Mouse (Mus musculus) stomach, embryonic 16.5 days (tissue): ENCODE measurements around the gene Acot8. TPM values are rescaled to one million over a fixed set of nuclear protein-coding genes. Genes with fewer than 3 reads are reported as not detected.

Experiments
- ATAC-seq: fragments of 200-750 bp; cut with Nextera tagmentation; 2 replicates; pipeline ENCODE4 v1.8.0; 2017; ENCODE audit warnings: moderate number of reproducible peaks, moderate TSS enrichment; ENCODE audit not compliant: insufficient read depth, low FRiP score
- H3K27ac ChIP-seq: fragments of 300-500 bp; sonication (generic); 2 replicates; pipeline ENCODE4 v1.5.1; 2014; ENCODE audit warnings: low read length
- H3K27me3 ChIP-seq: fragments of 300-500 bp; sonication (generic); 2 replicates; pipeline ENCODE4 v1.6.1; 2014; ENCODE audit warnings: low read length, control low read depth, mixed read lengths; ENCODE audit not compliant: control insufficient read depth, insufficient read depth
- H3K36me3 ChIP-seq: fragments of 300-500 bp; sonication (generic); 2 replicates; pipeline ENCODE4 v1.6.1; 2014; ENCODE audit warnings: low read length; ENCODE audit not compliant: control insufficient read depth, insufficient read depth
- H3K4me1 ChIP-seq: fragments of 300-500 bp; sonication (generic); 2 replicates; pipeline ENCODE4 v1.6.1; 2014; ENCODE audit warnings: low read length, control low read depth, mixed read lengths; ENCODE audit not compliant: control insufficient read depth, insufficient read depth
- H3K4me2 ChIP-seq: fragments of 300-500 bp; sonication (generic); 2 replicates; pipeline ENCODE4 v1.6.1; 2014; ENCODE audit warnings: low read depth, low read length, mixed read lengths
- H3K4me3 ChIP-seq: fragments of 300-500 bp; sonication (generic); replicated peaks from 2 replicates; pipeline ENCODE4 v1.5.1; 2014; ENCODE audit warnings: mild to moderate bottlenecking, low read length
- H3K9ac ChIP-seq: fragments of 300-500 bp; sonication (generic); 2 replicates; pipeline ENCODE4 v1.6.1; 2014; ENCODE audit warnings: low read length
- H3K9me3 ChIP-seq: fragments of 300-500 bp; sonication (generic); replicated peaks from 2 replicates; pipeline ENCODE4 v1.6.1; 2016; ENCODE audit warnings: low read length, control low read depth; ENCODE audit not compliant: control insufficient read depth
- WGBS: fragments of 180-500 bp; shearing (Covaris S2); extraction: QIAGEN DNeasy Blood & Tissue Kit; methylation state at CpG from one replicate; pipeline ENCODE4 v1.1.7; 2014; 5-methylcytosine and 5-hydroxymethylcytosine counted together
- polyA plus RNA-seq: library from polyadenylated mRNA; unstranded; fragments of >200 nt; fragmentation: Nextera tagmentation; extraction: Ambion mirVana; gene quantifications from 2 replicates; pipeline ENCODE4 v1.2.1, GENCODE M21; 2015

Acot8 gene
- polyA plus RNA-seq: 23.8 and 23.9 TPM in 2 replicates

GRCm38 (mm10) chr2:164804533-164805331 lies at the start of gene Acot8, which contains the start of gene Zswim3:
TSS of gene Acot8 (minus strand) at chr2:164804882.
TSS of gene Zswim3 (plus strand) at chr2:164805098.
- peak within 1 kb of the TSS; percentile 94 for H3K9ac ChIP-seq
- peak within 1 kb of the TSS; percentile 96 for H3K4me3 ChIP-seq
- H3K4me1 ChIP-seq: peaks cover 16% of the 10 kb centered on the region
- peak within 1 kb of the TSS; percentile 76 for H3K4me2 ChIP-seq
- under 1% methylated on average over 47 of the region's 47 CpGs for WGBS
- peak within 1 kb of the TSS; percentile 91 for H3K27ac ChIP-seq
- H3K27me3 ChIP-seq: no peaks in the 10 kb centered on the region
- H3K36me3 ChIP-seq: 0 out of 2 replicates have a peak, but pooled peaks cover 4% of the 10 kb centered on the region
- ATAC-seq: peak; percentile 97
- no peaks in the 10 kb centered on the region for H3K9me3 ChIP-seq

GRCm38 (mm10) chr2:164850061-164850460 lies 45.4 kb upstream of the Acot8 start:
- no peak overlapping the region for H3K4me2 ChIP-seq
- no peak for ATAC-seq
- no peaks in the 10 kb centered on the region for H3K9me3 ChIP-seq
- no peaks in the 10 kb centered on the region for H3K27me3 ChIP-seq
- no peak overlapping the region for H3K9ac ChIP-seq
- H3K27ac ChIP-seq: no peak overlapping the region
- no peaks in the 10 kb centered on the region for H3K4me1 ChIP-seq
- peaks cover 7% of the 10 kb centered on the region; the same call in 1 of the 2 replicates for H3K36me3 ChIP-seq
- 74% methylated on average over 8 of the region's 8 CpGs for WGBS
- H3K4me3 ChIP-seq: no peak overlapping the region

GRCm38 (mm10) chr2:164845782-164846181 lies 41.1 kb upstream of the Acot8 start:
- H3K4me2 ChIP-seq: no peak overlapping the region
- ATAC-seq: no peak
- 0 out of 2 replicates have a peak, but pooled peaks cover 7% of the 10 kb centered on the region for H3K36me3 ChIP-seq
- H3K27ac ChIP-seq: no peak overlapping the region
- WGBS: 56% methylated on average over 3 of the region's 3 CpGs
- no peaks in the 10 kb centered on the region for H3K27me3 ChIP-seq
- H3K4me1 ChIP-seq: no peaks in the 10 kb centered on the region
- no peak overlapping the region for H3K4me3 ChIP-seq
- H3K9ac ChIP-seq: no peak overlapping the region
- H3K9me3 ChIP-seq: no peaks in the 10 kb centered on the region

- Histone ChIP-seq H3K27me3 (no peaks in the 10 kb centered on the region), H3K9ac (no peak overlapping the region), H3K4me1 (peaks cover 8% of the 10 kb centered on the region; the same call in 1 of the 2 replicates), H3K27ac (no peak overlapping the region), H3K9me3 (no peaks in the 10 kb centered on the region), H3K4me2 (0 out of 2 replicates have a peak overlapping the region, but pooled peaks have one; percentile 75), H3K36me3 (0 out of 2 replicates have a peak, but pooled peaks cover 5% of the 10 kb centered on the region), H3K4me3 (no peak overlapping the region; the same call in 1 of the 2 replicates)
- 93% methylated on average over 4 of the region's 4 CpGs for WGBS
- ATAC-seq: no peak
Observed at GRCm38 (mm10) chr2:164835164-164835563, 30.5 kb upstream of the Acot8 start.

GRCm38 (mm10) chr2:164834531-164834930 lies 29.8 kb upstream of the Acot8 start:
- Histone ChIP-seq H3K9ac (peak overlapping the region; percentile 87), H3K9me3 (no peaks in the 10 kb centered on the region), H3K27ac (peak overlapping the region; percentile 91; the same call in 1 of the 2 replicates), H3K4me1 (peaks cover 8% of the 10 kb centered on the region; the same call in 1 of the 2 replicates), H3K4me2 (peak overlapping the region; percentile 75), H3K4me3 (peak overlapping the region; percentile 67), H3K27me3 (no peaks in the 10 kb centered on the region), H3K36me3 (0 out of 2 replicates have a peak, but pooled peaks cover 5% of the 10 kb centered on the region)
- 40% methylated on average over 8 of the region's 8 CpGs for WGBS
- no peak for ATAC-seq

- Histone ChIP-seq H3K9ac (peak within 1 kb of the TSS; percentile 87), H3K27me3 (no peaks in the 10 kb centered on the region), H3K36me3 (0 out of 2 replicates have a peak, but pooled peaks cover 1% of the 10 kb centered on the region), H3K4me2 (peak within 1 kb of the TSS; percentile 75), H3K27ac (peak within 1 kb of the TSS; percentile 91), H3K4me3 (peak within 1 kb of the TSS; percentile 67), H3K9me3 (no peaks in the 10 kb centered on the region), H3K4me1 (peaks cover 8% of the 10 kb centered on the region; the same call in 1 of the 2 replicates)
- under 1% methylated on average over 31 of the region's 31 CpGs for WGBS
- peak; percentile 65 for ATAC-seq
Observed at GRCm38 (mm10) chr2:164833314-164833959, 28.8 kb upstream of the Acot8 start, which contains the start of gene Neurl2. TSS of gene Neurl2 (minus strand) at chr2:164833456.

GRCm38 (mm10) chr2:164832748-164833301 lies 28.1 kb upstream of the Acot8 start, which contains the start of gene Ctsa:
TSS of gene Ctsa (plus strand) at chr2:164832873.
- H3K27me3 ChIP-seq: no peaks in the 10 kb centered on the region
- peaks cover 8% of the 10 kb centered on the region; the same call in 1 of the 2 replicates for H3K4me1 ChIP-seq
- peak within 1 kb of the TSS; percentile 75 for H3K4me2 ChIP-seq
- whole genome bisulfite sequencing: 1% methylated on average over 35 of the region's 35 CpGs
- no peaks in the 10 kb centered on the region for H3K36me3 ChIP-seq
- H3K9me3 ChIP-seq: no peaks in the 10 kb centered on the region
- peak within 1 kb of the TSS; percentile 87 for H3K9ac ChIP-seq
- ATAC-seq: peak; percentile 75
- peak within 1 kb of the TSS; percentile 67 for H3K4me3 ChIP-seq
- H3K27ac ChIP-seq: peak within 1 kb of the TSS; percentile 91

- H3K4me3 ChIP-seq: peak overlapping the region; percentile 67
- H3K9me3 ChIP-seq: no peaks in the 10 kb centered on the region
- ATAC-seq: no peak
- peaks cover 8% of the 10 kb centered on the region; the same call in 1 of the 2 replicates for H3K4me1 ChIP-seq
- no peaks in the 10 kb centered on the region for H3K27me3 ChIP-seq
- WGBS: 54% methylated on average over 16 of the region's 16 CpGs
- H3K9ac ChIP-seq: peak overlapping the region; percentile 87
- H3K4me2 ChIP-seq: peak overlapping the region; percentile 75
- H3K36me3 ChIP-seq: no peaks in the 10 kb centered on the region
- H3K27ac ChIP-seq: peak overlapping the region; percentile 91
Observed at GRCm38 (mm10) chr2:164832032-164832747, 27.5 kb upstream of the Acot8 start.
